Mouse (Mus musculus): ENCODE results near the gene Abcc8. TPM values are rescaled to one million over a fixed set of nuclear protein-coding genes. Genes with fewer than 3 reads are reported as not detected.
A peak's percentile ranks its signal among the peaks of the same experiment; 100 is the strongest.

The Abcc8 gene
- polyA plus RNA-seq, 1 experiment: 1.6 TPM

- DNase-seq (ENCODE audit: low read depth, low spot score): no peak
- 47% methylated on average over 3 of the region's 3 CpGs for WGBS
Measured at GRCm38 (mm10) chr7:46161615-46162014, 18.2 kb downstream of the Abcc8 start.

DNA sequence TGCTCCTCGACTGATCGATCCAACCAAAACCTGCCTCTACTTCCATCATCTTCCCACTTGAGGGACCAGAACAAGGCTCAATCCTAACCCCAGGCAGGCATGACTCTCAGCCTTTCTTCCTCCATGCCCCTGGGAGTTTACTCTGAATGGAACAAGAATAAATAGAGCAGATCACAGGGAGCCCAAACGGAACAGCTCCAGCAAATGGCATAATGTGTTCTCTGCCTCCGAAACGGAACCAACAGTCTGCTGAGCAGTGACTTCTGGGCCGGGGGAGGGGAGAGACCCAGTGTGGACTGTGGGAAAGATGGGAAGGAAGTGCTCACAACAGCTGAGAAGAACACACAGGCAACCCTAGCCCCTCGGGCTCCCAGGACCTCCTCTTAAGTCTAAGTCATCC lies 22.1 kb downstream of the Abcc8 start:
- 63% methylated on average over 7 of the region's 7 CpGs for WGBS
- no peak for DNase-seq (ENCODE audit: low read depth, low spot score)

DNA sequence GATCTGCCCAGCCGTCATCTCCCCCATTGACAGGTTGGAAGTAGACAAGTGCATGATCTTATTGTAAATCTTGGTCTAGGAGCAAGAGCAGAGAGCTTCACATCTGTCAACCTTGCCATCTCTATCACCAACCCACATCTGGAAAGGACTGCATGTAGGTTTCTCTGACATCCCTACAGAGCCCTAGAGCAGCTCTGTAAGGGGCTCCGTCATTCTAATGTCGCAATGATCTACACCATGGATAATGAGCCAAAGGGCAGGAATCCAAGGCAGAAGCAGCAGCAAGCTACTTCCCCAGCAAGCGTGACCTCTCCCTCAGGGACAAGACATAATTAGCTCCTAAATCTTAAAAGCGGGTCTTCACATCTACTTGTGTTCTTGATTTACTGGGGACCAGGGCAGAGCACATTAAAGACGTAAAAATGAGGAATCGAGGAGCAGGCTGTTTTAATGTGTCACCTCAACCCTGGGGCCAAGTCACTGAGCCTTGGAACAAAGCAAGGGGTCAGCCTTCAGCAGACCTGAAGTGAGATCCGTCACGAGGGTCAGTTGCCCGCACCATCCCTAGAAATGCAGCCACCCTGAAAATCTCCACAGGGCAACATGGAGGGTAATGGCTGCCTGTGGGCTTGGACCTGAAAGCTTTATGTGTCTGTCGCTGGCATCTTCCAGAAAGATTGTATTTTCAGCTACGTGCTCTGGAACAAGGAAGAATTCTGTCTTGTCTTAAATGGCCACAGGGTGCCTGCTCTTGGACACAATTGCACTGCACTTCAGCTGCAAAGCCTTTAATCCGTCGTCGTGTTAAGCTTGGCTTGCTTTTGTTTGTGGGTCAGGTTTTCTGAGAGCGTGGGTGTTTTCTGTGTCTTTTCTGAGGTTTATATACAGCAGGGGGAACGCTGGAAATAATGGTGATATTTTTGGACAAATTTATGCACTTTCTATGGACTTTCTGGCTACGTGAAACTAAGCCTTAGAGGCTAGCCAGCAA lies 25.0 kb downstream of the Abcc8 start:
- DNase-seq (ENCODE audit: low read depth, low spot score): no peak
- 70% methylated on average over 18 of the region's 18 CpGs for WGBS

GRCm38 (mm10) chr7:46152819-46153351 lies 26.9 kb downstream of the Abcc8 start:
- no peak for DNase-seq (ENCODE audit: low read depth, low spot score)
- 42% methylated on average over 9 of the region's 9 CpGs for WGBS

DNA sequence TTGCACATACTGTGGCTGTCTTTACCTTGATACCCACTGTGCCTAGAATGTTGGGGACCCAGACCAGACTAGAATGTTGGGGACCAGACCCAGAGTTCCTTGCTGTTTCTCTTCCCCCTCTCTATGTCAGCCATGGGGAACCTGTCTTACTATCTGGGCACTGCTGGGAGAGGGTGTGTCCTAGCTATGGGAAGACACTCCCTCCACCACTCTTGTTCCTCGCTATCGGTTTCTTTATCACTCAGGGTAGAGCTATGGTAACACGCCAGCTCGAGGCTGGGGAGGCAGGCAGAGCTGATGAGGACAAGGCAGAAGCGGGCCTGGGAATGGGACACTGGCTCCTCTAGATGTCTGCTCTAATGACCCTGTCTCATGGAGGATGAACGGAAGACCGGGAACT lies 32.4 kb downstream of the Abcc8 start:
- 52% methylated on average over 7 of the region's 7 CpGs for WGBS
- no peak for DNase-seq (ENCODE audit: low read depth, low spot score)

- 84% methylated on average over 7 of the region's 7 CpGs for WGBS
- no peak for DNase-seq (ENCODE audit: low read depth, low spot score)
Measured at GRCm38 (mm10) chr7:46146675-46147308, 33.0 kb downstream of the Abcc8 start.

DNA sequence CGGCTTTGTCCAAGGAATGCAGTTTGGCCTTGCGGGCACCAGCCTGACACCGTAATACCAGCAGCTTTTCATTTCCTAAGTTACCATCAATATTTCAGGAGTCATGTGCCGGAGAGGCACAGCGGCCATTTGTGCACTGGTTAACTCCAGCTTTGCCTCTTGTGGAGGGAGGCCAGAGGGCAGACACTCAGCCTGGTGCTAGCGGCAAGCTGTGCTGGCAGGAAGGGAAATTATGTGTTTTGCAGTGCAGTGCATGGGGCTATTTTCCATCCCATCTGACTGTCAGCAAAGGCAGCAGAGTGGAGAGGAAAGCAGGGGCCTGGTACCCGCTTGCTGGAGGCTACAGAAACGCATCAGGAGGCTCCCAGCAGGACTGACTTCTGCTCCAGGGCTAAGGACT lies 35.8 kb downstream of the Abcc8 start:
- no peak for DNase-seq (ENCODE audit: low read depth, low spot score)
- 91% methylated on average over 8 of the region's 8 CpGs for WGBS

DNA sequence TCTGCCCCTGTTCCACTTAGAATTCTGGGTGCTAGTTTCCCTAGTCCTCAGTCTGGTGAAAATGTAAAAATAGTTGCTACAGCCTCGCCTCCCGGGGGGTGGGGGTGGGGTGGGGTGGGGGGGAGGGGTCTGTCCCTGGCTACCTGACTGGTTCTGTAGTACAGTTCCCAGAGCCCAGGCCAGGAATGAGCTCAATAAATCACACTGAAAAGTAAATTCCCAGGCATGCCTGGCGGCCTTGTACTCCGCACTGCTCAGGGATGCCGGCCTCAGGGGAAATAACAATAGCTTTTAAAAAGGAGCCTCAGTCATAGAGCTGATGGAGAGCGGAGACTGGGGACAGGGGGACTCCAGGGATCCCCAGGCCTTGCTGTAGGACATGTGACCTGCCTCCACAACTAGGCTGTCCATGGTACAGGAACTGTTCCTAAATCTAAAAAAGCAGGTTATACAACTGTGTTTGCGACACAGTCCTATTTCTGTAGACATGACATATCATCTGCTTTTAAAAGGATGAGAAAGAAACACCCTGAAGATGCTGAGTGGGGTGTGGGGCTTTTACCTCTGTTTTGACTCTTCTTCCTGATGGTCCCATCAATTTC lies 41.4 kb downstream of the Abcc8 start:
- no peak for DNase-seq (ENCODE audit: low read depth, low spot score)
- WGBS: 44% methylated on average over 7 of the region's 7 CpGs

DNA sequence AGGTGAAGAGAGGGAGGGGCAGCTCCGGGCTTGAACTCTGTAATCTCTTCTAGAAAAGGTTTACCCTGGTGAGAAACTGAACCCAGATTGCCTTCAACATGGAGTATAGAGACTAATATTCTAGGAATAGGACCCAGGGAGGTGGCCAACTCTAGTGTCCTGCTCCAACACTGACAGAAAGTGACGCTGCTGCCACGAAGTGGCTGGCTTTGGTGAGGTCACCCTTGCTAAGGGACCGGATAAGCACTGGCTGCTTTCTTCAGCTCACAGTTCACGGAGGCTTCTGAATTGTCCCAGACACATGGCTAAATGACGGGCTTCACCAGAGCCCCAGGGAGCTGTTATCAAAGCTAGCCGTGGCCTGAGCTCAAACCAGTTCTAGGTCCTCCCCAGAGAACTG lies 46.0 kb downstream of the Abcc8 start:
- no peak for DNase-seq (ENCODE audit: low read depth, low spot score)
- WGBS: 50% methylated on average over 7 of the region's 7 CpGs

DNA sequence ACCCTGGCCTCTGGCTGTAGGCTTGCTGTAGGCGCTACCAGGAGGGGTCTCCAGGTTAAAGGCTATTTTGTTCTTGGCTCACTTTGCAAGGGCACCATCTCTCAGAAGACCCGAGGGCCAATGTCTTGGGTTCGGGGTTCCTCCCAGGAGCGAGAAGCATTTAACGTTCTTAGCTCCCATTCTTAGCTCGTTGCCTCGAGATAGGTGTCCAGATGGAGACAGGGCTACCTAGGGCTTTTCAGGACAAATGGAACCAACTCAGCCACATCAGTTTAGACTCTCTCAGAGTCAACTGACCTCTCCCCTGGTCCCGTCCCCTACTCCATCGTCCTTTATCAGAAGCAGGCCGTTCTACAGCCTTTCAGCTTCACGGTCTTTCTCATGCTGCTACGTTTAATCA lies 47.6 kb downstream of the Abcc8 start:
- 91% methylated on average over 12 of the region's 12 CpGs for WGBS
- no peak for DNase-seq (ENCODE audit: low read depth, low spot score)

DNA sequence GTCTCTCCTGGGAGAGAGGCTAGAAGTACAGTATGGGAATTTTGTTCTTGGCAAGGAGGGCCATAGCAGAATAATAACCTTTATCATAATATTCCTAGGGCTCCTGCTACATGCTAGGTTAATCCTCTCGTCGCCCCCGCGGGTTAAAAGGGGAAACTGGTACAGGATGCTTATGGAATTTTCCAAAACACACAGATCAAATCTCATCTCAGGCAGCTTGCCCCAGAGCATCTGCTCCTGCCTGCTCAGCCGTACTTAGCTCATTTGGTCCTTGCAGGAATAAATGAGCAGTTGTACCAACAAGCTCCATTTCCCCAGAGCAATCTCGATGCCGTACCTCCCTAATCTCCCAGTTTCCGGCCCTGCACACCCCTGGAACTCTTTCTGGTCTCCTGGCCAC lies 48.0 kb downstream of the Abcc8 start:
- no peak for DNase-seq (ENCODE audit: low read depth, low spot score)
- 86% methylated on average over 8 of the region's 8 CpGs for WGBS

DNA sequence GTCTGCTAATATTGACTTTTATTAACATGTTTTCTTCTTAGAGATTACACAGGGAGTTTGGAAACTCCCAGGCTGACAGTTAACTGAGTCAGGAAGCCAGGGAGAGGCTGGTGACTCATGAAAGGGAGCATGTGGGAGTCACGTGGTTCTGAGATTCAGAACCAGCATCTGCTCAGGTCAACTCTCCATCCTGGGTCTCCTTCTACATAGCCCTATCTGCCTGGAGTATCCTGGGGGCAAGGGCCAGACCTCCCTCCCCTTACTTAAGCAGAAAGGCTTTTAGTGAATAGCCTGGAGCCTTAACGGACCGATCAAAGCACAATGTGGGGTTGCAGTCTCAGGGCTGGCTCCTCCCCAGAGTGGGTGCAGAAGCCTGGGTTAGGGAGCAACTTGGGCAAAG lies 48.6 kb downstream of the Abcc8 start:
- 20% methylated on average over 3 of the region's 3 CpGs for WGBS

GRCm38 (mm10) chr7:46130723-46131122 lies 49.1 kb downstream of the Abcc8 start:
- DNase-seq (ENCODE audit: low read depth, low spot score): no peak
- 23% methylated on average over 7 of the region's 7 CpGs for WGBS

More for the DNA sequence above, 48.6 kb downstream of the Abcc8 start:
- DNase-seq (ENCODE audit: low read depth, low spot score): peak; percentile 44

GRCm38 (mm10) chr7:46129463-46130179 lies 50.2 kb downstream of the Abcc8 start:
- peak; percentile 61 for DNase-seq (ENCODE audit: low read depth, low spot score)
- WGBS: 40% methylated on average over 7 of the region's 7 CpGs

DNA sequence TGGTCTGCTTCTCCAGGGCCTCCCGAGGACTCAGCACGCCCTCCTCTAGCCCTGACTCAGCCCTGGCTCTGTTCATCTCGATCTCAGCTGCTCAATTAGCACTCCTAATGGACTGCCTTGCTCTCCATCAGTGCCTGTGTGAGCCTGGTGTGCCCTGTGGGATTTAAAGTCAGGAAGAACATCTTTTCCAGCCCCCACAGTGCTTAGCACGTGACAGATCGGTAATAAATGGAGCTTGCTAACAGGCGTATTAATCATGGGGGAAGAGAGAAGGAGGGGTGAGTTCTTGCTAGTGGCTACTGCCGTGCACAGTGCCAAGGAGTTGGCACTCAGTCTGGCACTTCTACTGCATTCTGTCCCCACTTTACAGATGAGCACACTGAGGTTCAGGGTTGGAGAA lies 51.6 kb downstream of the Abcc8 start:
- whole genome bisulfite sequencing: 63% methylated on average over 7 of the region's 7 CpGs
- DNase-seq (ENCODE audit: low read depth, low spot score): no peak

- 92% methylated on average over 11 of the region's 11 CpGs for WGBS
- no peak for DNase-seq (ENCODE audit: low read depth, low spot score)
Measured at GRCm38 (mm10) chr7:46125340-46125739, 54.5 kb downstream of the Abcc8 start.

GRCm38 (mm10) chr7:46124460-46124859 lies 55.4 kb downstream of the Abcc8 start:
- WGBS: 79% methylated on average over 6 of the region's 6 CpGs
- DNase-seq (ENCODE audit: low read depth, low spot score): no peak

DNA sequence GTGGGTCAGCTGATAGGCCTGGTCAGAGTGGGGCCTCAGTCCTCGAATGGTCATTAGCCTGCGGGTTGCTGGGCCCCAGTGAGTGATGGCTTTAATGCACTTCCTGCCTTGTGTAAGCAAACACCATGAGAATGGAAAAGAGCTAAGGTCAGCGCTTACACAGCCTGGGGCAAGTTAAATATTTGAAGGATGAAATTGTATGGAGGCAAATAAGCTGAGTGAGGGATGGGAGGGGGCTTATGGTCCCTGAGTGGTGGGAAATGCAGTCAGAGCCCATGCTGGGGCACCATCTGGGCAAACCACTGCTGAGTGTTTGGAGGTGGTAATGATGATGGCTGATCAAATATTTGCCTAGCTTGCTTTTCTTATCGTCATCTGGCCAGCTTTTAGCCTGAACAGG lies 56.9 kb downstream of the Abcc8 start:
- 14% methylated on average over 4 of the region's 4 CpGs for WGBS
- DNase-seq (ENCODE audit: low read depth, low spot score): peak; percentile 40

- DNase-seq (ENCODE audit: low read depth, low spot score): no peak
- WGBS: 95% methylated on average over 16 of the region's 16 CpGs
Measured at GRCm38 (mm10) chr7:46117035-46117434, 62.8 kb downstream of the Abcc8 start.

- no peak for DNase-seq (ENCODE audit: low read depth, low spot score)
- 58% methylated on average over 10 of the region's 10 CpGs for WGBS
Measured at GRCm38 (mm10) chr7:46116118-46116581, 63.7 kb downstream of the Abcc8 start.
